Mouse (Mus musculus) thymus, adult 2 months (tissue): ENCODE data around the gene Syn1.

ENCODE experiments used
- CTCF ChIP-seq: fragments of 200-500 bp; IDR thresholded peaks from 2 replicates; pipeline ENCODE4 v1.5.1; 2012; ENCODE audit warnings: mild to moderate bottlenecking, control low read depth, low read length, moderate library complexity, borderline replicate concordance; ENCODE audit not compliant: control insufficient read depth, poor library complexity, insufficient read depth; ENCODE audit errors: extremely low read depth
- POLR2A ChIP-seq: fragments of 200-500 bp; IDR thresholded peaks from 2 replicates; pipeline ENCODE4 v1.6.1; 2012; ENCODE audit warnings: mild to moderate bottlenecking, low read length, control low read depth, moderate library complexity; ENCODE audit not compliant: control insufficient read depth, poor library complexity, insufficient read depth; ENCODE audit errors: extremely low read depth

DNA sequence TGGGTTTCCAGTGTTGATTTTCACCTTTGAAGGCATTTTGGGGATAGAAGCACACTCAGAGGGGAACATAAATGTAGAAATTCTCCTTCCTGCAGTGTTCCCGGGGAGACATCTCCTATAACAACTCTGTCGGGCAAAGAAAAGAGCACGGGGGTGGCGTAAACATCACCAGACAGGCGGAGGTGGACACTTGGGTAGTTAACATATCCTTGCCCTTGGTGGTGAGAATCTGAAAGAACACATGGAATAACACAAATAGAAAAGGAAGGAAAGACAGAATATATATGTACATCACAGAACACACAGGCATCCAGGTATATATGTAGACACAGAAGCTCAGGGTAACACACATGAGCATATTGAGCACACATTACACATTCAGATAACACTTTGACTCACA, 562 bp upstream of the Syn1 start:
- TF ChIP-seq POLR2A, result no peak
- no peak for TF ChIP-seq CTCF
